In the genomic region with DNA sequence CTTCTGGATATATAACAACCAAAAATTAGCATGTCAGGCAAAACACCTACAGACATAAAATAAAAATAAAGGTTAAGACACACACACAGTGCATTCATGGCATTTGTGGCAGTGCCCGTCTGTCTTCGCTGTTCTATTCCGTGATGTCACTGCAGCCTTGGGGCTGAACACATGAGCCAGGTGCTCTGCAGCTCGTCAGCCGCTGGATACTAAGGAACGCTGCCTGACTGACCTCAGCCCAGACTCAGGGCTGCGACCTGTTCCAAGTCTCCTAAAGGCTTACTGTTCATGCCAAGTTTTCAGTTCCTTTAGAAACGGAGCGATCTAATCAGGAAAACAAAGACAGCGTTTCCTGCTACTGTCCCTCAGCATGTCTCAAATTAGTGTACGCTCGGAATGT, we compare ENCODE assay signal across 18 mouse cellular contexts. TPM values are rescaled to one million over a fixed set of nuclear protein-coding genes. Genes with fewer than 3 reads are reported as not detected.
DNase-seq lines count a peak whose midpoint lies in the region; ATAC-seq lines count a peak whose summit lies in the region.
"Had no signal": no experiment of that assay in that cellular context is flagged by ENCODE, and none has a peak within 500 bp of the region (broad histone marks: within the 10 kb centered on the region; RNA-seq: fewer than 3 reads in every experiment).

No protein-coding gene starts in this region.

- intact Hi-C loops in heart, postnatal 25 days (cut with DNase I), result no loop called here

- ATAC-seq in heart, embryonic 15.5 days (replicated peaks; ENCODE audit: insufficient number of reproducible peaks, insufficient read depth, low FRiP score, low read depth), result 0 out of 2 replicates have a peak, but pooled peaks have one; percentile 43
- no peak for ATAC-seq in neural tube, embryonic 15.5 days (ENCODE audit: low FRiP score)

- H3K9ac ChIP-seq in heart, embryonic 15.5 days, result no peak overlapping the region
- H3K9ac ChIP-seq in neural tube, embryonic 15.5 days (replicated peaks), result no peak overlapping the region
- H3K9ac ChIP-seq: hindbrain, embryonic 15.5 days; liver, embryonic 15.5 days; midbrain, embryonic 12.5 days had no signal

- no peaks in the 10 kb centered on the region for H3K36me3 ChIP-seq in heart, embryonic 15.5 days
- no peaks in the 10 kb centered on the region for H3K36me3 ChIP-seq in neural tube, embryonic 15.5 days
- H3K36me3 ChIP-seq: hindbrain, embryonic 15.5 days; liver, embryonic 15.5 days; midbrain, embryonic 12.5 days had no signal

- no peaks in the 10 kb centered on the region for H3K9me3 ChIP-seq in heart, embryonic 15.5 days (replicated peaks)
- H3K9me3 ChIP-seq in neural tube, embryonic 15.5 days (replicated peaks), result no peaks in the 10 kb centered on the region
- H3K9me3 ChIP-seq: hindbrain, embryonic 15.5 days; liver, embryonic 15.5 days had no signal

- 0 out of 2 replicates have a peak overlapping the region, but pooled peaks have one; percentile 4 for H3K4me2 ChIP-seq in heart, embryonic 15.5 days
- no peak overlapping the region for H3K4me2 ChIP-seq in neural tube, embryonic 15.5 days
- H3K4me2 ChIP-seq: hindbrain, embryonic 15.5 days; liver, embryonic 15.5 days; midbrain, embryonic 12.5 days had no signal

- no peak overlapping the region for H3K27ac ChIP-seq in heart, embryonic 15.5 days
- H3K27ac ChIP-seq in neural tube, embryonic 15.5 days (replicated peaks), result no peak overlapping the region
- H3K27ac ChIP-seq: hindbrain, embryonic 15.5 days; left cerebral cortex, adult 2 months; liver, embryonic 15.5 days; midbrain, embryonic 12.5 days had no signal

- H3K27me3 ChIP-seq in heart, embryonic 15.5 days, result no peaks in the 10 kb centered on the region; the same call in 1 of the 2 replicates
- no peaks in the 10 kb centered on the region for H3K27me3 ChIP-seq in neural tube, embryonic 15.5 days (replicated peaks)
- H3K27me3 ChIP-seq: hindbrain, embryonic 15.5 days had no signal

- 48% methylated on average over 12 of the region's 12 CpGs for WGBS in heart, embryonic 15.5 days
- 63% methylated on average over 12 of the region's 12 CpGs for WGBS in neural tube, embryonic 15.5 days

- 0 out of 2 replicates have a peak, but pooled peaks cover 6% of the 10 kb centered on the region for H3K4me1 ChIP-seq in heart, embryonic 15.5 days (replicated peaks)
- H3K4me1 ChIP-seq in neural tube, embryonic 15.5 days, result peaks cover 15% of the 10 kb centered on the region
- H3K4me1 ChIP-seq: liver, embryonic 15.5 days had no signal

- peak; percentile 16 for DNase-seq in adrenal gland, adult 8-10 months
- DNase-seq in adrenal gland, adult 18-20 months (ENCODE audit: low spot score in 2 of 2), result no peak
- DNase-seq in heart, postnatal 25 days (ENCODE audit: low spot score), result no peak
- DNase-seq in retina, postnatal 1 day, result peak; percentile 24
- DNase-seq in retina, embryonic 14.5 days (ENCODE audit: low spot score), result no peak
- no peak for DNase-seq in c-Kit-positive CD71-positive TER-119-positive erythroid progenitor cells, embryonic 14.5 days (ENCODE audit: low spot score)
- DNase-seq: cerebellum, adult 11-12 months; cerebellum, postnatal 36 days; kidney, adult 11 months; kidney, postnatal 10 days; thymus, postnatal 36 days had no signal

- H3K4me3 ChIP-seq in heart, embryonic 15.5 days, result no peak overlapping the region
- H3K4me3 ChIP-seq in neural tube, embryonic 15.5 days (replicated peaks), result no peak overlapping the region
- H3K4me3 ChIP-seq: hindbrain, embryonic 15.5 days; left cerebral cortex, adult 2 months; liver, embryonic 15.5 days; midbrain, embryonic 12.5 days; myocyte had no signal

RNA-seq across cellular contexts. Expression of a gene that starts 46.1 kb away (rescaled TPM):
- 10 to 100 TPM; 20.8 to 33.3 (median 29.6) TPM for total RNA-seq in adrenal gland, adult 8-10 months (2022)
- total RNA-seq in adrenal gland, adult 18-20 months (2021), result 10 to 100 TPM; 22.7 to 22.9 TPM
- 25.9 and 28.8 TPM in 2 replicates for polyA plus RNA-seq in heart, embryonic 15.5 days (2015; fragmentation: Nextera tagmentation; extraction: Ambion mirVana)
- 10 to 100 TPM; 13.3 to 13.7 TPM for total RNA-seq in heart, postnatal 25 days (2021)
- polyA plus RNA-seq in neural tube, embryonic 15.5 days (2015; fragmentation: Nextera tagmentation; extraction: Ambion mirVana), result 52.2 and 57.6 TPM in 2 replicates

RNA-seq across cellular contexts. Expression of a gene that starts 46.1 kb away (rescaled TPM):
- total RNA-seq in adrenal gland, adult 8-10 months (2022), result 10 to 100 TPM; 64.6 to 83.3 (median 76.3) TPM
- total RNA-seq in adrenal gland, adult 18-20 months (2021), result 10 to 100 TPM; 46.1 to 67.0 TPM
- 57.4 and 66.6 TPM in 2 replicates for polyA plus RNA-seq in heart, embryonic 15.5 days (2015; fragmentation: Nextera tagmentation; extraction: Ambion mirVana)
- total RNA-seq in heart, postnatal 25 days (2021), result 10 to 100 TPM; 39.1 to 41.9 TPM
- polyA plus RNA-seq in neural tube, embryonic 15.5 days (2015; fragmentation: Nextera tagmentation; extraction: Ambion mirVana), result 74.2 and 80.5 TPM in 2 replicates

Comparison
In these comparisons a context has a peak if more than half of its experiments do, and no peak if none do; other contexts are left out.
1. DNase-seq: peak in adrenal gland, adult 8-10 months (single experiment) and retina, postnatal 1 day (single experiment); none in adrenal gland, adult 18-20 months (0 of 2), heart, postnatal 25 days (single experiment), retina, embryonic 14.5 days (single experiment) and c-Kit-positive CD71-positive TER-119-positive erythroid progenitor cells, embryonic 14.5 days (single experiment).